Mouse (Mus musculus): ENCODE data around the gene Tasp1.

DNA sequence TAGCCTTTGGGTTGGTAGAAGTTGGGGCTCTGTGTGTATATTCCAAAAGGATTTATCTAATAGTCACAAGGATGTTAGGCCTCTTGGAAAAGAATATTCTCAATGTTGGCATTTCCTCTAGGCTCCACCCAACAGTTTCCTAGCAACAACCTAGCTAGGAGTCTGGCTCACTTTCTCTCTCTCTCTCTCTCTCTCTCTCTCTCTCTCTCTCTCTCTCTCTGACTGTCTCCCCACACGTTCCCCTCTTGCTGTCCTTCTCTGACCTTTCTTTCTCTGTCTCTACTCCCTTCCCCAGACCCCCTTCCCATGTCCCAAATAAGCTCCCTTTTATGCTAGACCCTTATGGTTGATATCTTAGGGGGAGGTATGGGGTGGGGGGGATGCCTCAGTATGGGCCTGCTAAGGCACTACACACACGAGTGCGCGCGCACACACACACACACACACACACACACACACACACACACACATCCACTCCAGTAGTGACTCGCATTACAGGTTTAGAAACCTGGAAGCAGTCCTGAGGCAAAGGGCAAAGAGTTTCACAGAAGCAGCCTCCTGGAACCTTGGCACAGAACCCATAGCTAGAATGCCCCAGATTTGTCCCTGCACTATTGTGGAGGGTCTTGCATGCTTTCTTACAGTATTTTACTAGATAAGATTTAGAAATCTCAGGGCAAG, 12.1 kb upstream of the Tasp1 start:
- no peak for TF ChIP-seq EP300 (IDR thresholded peaks at IDR 0.05; ENCODE audit: low read depth)
- no peak for TF ChIP-seq CTCF (IDR thresholded peaks at IDR 0.05; ENCODE audit: low read depth)

Measured in liver, postnatal 0 days (tissue).